Mouse (Mus musculus) G1E (cell line): ENCODE results near the gene Nfkbid.

Experiments
- CTCF ChIP-seq: IDR thresholded peaks from 2 replicates; pipeline ENCODE4 v1.5.1; 2012; ENCODE audit warnings: low read depth, low read length, inconsistent platforms, mixed read lengths
- POLR2AphosphoS5 ChIP-seq: IDR thresholded peaks from 2 replicates; pipeline ENCODE4 v1.6.1; 2012; ENCODE audit warnings: low read depth, low read length, inconsistent platforms; ENCODE audit not compliant: insufficient replicate concordance

GRCm38 (mm10) chr7:30421890-30422435 is 431 bp downstream of the Nfkbid start:
- no peak for TF ChIP-seq CTCF
- no peak for TF ChIP-seq POLR2AphosphoS5
